Mouse (Mus musculus) CD4-positive, CD25-positive, alpha-beta regulatory T cell, adult 2 months (primary cell): Measurements from ENCODE around the gene Gm21425.
"Not testable (repeated sequence)": the region's sequence is repeated elsewhere in the genome, so short reads cannot be mapped to it uniquely, and the experiment has no call there.

Experiments used
- DNase-seq: peaks from one replicate; pipeline ENCODE4 v3.0.0-alpha.2; 2012; ENCODE audit warnings: low read depth, low spot score

Gm21425 gene

GRCm38 (mm10) chrY:13161668-13162067, at the start of gene Gm21425:
Gene Gm21425 (plus strand): TSS chrY:13161968.
- not testable (repeated sequence) for DNase-seq

DNA sequence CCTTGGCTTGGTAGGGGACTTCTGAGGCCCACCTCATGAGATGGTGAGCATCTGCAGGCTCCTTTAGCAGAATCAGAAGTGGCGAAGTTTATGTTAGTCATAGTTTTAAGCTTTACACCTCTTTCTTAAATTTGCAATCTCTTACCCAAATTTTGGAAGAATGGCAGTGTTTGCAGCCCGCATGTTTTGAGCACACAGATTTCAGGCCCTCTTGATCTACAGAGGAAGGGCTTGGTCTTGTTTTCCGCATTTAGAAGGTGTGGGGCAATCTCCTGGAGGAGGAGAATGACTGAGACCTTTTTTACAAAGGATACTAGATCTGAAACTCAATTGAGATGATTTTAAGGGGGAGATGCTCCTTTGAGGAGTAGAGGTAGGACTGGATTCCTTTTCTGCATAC, 28.4 kb upstream of the Gm21425 start, which contains the start of gene Gm21891:
Gm21891 (minus strand) TSS at position 101 of the 400 bp plus-strand sequence.
- DNase-seq, result not testable (repeated sequence)
